Mouse (Mus musculus) CD8-positive naive resting alpha-beta T cell, adult 2 months (primary cell): ENCODE results near the gene Rlbp1.

Experiments
- DNase-seq, 2 experiments: peaks; one replicate each; pipeline ENCODE4 v3.0.0; 2022; ENCODE audit warnings: low read depth in 2 of 2, low spot score in 2 of 2

Gene Rlbp1

DNA sequence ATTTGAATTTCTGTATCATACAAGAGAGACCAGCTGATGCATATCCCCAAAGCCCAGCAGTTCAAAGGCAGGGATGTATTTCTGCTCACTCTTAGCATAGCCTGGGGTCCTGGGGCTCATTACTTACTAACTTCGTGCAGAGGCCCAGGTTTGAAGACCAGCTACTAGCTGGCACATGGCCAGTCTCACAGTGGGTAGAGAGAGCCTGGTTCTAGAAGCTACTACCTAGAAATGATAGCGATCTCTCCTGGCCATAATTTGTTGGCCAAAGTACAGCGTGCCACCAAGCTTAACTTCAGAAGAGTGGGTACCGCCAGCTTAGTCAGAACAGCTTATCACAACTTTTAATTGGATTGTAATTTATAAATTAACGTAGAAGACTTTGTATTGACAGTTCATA is 58.1 kb downstream of the Rlbp1 start:
- no peak for DNase-seq
